Mouse (Mus musculus): ENCODE measurements around the gene Olfr1042.
"Not testable (repeated sequence)": the region's sequence is repeated elsewhere in the genome, so short reads cannot be mapped to it uniquely, and the experiment has no call there.

Gene Olfr1042

DNA sequence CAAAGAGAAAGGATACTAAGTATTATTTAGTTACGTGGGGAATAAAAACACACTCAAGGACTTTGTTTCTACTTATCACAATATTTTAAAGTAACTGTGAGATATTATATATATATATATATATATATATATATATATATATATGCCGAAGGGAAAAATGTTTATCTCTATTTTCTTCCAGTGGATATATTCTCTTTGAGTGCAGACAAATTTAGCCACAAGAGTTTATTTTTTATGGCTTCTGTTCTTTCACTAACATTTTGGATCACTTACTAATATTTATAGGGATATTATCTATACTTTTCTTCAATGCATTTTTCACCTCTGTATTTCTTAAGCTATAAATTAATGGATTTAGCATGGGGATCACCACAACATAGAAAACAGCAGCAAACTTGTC lies at the start of gene Olfr1042:
Gene Olfr1042 (minus strand): TSS at position 101 of the 400 bp plus-strand sequence.
- DNase-seq (ENCODE audit: low read depth, low spot score): no peak

DNA sequence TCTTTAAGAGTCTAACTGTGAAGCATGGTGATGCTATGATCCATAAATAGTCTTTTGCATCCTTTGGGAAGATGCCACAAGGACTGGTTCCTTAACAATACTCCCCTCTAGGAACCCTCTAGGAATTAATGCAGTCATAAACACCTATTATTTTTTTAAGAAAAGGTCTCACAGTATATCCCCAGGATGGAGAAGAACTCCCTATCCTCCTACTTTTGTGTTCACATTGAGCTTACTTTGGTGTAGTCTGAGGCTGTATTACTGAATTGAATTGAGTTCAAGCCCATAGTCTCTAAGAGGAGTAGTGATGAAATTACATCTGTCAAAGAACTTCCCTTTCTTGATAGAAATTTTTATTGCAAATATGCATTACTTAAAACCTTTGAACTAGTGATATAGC lies 41.3 kb upstream of the Olfr1042 start, which contains the start of gene Olfr1045:
Gene Olfr1045 (minus strand): TSS at position 101 of the 400 bp plus-strand sequence.
- no peak for DNase-seq (ENCODE audit: low read depth, low spot score)

DNA sequence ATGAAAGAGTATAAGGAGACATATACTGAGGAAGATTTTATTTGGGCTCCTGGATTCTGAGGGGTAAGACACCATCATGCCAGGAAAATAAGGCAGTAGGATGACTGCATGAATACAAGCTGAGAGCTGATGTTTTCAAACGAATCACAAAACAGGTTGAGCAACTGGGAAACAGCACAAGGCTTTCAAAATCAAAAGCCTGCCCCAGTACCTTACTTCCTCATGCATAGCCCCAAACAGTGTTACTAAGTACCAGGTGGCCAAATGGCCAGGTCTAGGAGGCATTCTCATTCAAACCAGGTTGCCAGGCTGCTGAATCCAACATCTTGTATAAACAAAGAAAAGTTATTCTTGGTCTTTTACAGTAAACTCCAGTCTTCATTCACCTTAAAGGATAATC lies 34.2 kb upstream of the Olfr1042 start:
- no peak for DNase-seq (ENCODE audit: low read depth, low spot score)

DNA sequence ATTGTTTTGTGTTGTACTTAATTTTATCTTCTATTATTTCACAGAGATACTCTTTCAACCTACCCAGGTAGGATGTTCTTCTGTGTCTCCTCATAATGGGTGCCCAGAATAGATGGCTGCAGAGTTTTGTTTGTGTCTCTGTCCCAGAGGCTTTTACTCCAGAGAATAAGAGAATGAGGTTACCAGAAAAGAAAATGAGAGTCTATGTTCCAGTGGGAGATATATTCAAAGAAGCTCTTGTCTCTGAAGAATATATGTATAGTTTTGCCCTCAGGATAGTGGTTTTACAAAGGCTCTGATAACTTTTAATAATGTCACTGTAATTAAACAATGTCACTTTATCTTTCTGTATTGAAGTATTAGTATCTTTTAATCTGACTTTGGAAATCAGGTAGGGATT lies 23.9 kb upstream of the Olfr1042 start, which contains the start of gene Olfr52:
Gene Olfr52 (minus strand): TSS at position 101 of the 400 bp plus-strand sequence.
- DNase-seq (ENCODE audit: low read depth, low spot score): no peak

DNA sequence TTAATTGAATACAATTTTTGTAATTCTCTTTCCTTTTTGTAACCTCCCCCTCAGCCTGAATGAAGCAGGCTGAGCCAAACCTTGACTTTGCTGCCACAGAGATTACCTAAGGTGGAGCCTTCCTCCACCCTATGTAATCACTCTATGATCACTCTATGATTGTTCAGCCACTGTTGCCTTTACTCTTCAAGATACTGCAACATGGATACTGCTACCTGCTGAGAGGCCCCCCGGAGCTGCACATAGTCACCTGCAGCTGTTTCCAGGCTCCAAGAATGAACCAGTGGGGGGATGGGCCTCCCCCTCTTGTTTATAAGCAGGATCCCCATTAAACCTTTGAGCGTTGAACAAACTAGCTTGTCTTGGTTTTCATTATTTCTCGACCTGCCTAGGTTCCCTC lies 18.3 kb upstream of the Olfr1042 start:
- DNase-seq (ENCODE audit: low read depth, low spot score): no peak

- DNase-seq (ENCODE audit: low read depth, low spot score): no peak
These were observed 16.1 kb upstream of the Olfr1042 start, which contains the start of gene Olfr1044 for GRCm38 (mm10) chr2:86177720-86178119. Olfr1044 (minus strand) TSS chr2:86177820.

DNA sequence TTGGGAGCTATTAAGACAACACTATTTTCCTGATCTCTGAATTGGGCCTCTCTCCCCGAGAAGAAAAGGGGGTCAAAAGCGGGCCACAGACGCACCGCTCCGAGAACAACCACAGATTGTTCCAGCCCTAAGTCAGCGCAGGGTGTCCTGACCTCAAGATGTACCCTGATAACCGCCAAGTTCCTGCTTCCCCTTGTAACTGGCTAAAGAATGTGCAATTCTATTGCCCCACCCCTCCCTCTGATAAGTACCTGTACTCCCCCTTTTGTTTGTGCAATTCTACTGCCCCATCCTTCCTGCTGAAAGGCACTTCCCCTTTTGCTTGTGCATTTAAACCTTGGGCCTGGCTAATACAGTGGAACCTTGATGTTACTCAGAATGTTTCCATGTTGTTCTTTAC lies 13.8 kb upstream of the Olfr1042 start:
- not testable (repeated sequence) for DNase-seq (ENCODE audit: low read depth, low spot score)

- no peak for DNase-seq (ENCODE audit: low read depth, low spot score)
These were observed 5.8 kb upstream of the Olfr1042 start, which contains the start of gene Olfr1043 for GRCm38 (mm10) chr2:86167422-86167821. Olfr1043 (minus strand) TSS chr2:86167522.

DNA sequence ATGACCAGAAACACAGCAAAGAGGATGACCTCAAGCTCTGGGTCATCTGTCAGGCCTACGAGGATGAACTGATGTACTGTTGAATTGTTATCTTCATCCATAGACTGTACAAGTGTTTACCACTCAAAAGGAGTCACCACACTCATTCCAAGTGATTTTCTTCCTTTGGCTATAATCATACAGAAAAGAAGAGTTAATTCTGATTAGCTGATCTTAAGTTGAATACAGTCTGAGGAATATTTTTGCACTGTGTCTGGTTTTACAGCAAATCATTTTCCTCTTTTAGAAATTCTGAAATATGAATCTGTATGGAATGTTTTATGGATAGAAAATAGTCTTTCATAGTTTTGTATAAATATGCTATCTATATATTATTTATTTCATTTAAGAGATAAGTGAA lies 15.0 kb downstream of the Olfr1042 start, which contains the start of gene Olfr1040:
Gene Olfr1040 (minus strand): TSS at position 101 of the 400 bp plus-strand sequence.
- DNase-seq (ENCODE audit: low read depth, low spot score): no peak

- no peak for DNase-seq (ENCODE audit: low read depth, low spot score)
These were observed 25.8 kb downstream of the Olfr1042 start, which contains the start of gene Olfr1039 for GRCm38 (mm10) chr2:86135828-86136227. Olfr1039 (minus strand) TSS chr2:86135928.

Data from embryo, embryonic 11.5 days (tissue).